Mouse (Mus musculus) heart, postnatal 0 days (tissue): ENCODE data around the gene Kit.

Experiments
- CTCF ChIP-seq: IDR thresholded peaks from 2 replicates; pipeline ENCODE4 v1.5.1; 2016; ENCODE audit warnings: antibody characterized with exemption, control low read depth, low read depth
- EP300 ChIP-seq: IDR thresholded peaks from 2 replicates; pipeline ENCODE4 v1.6.1; 2016; ENCODE audit warnings: antibody characterized with exemption, low read depth

GRCm38 (mm10) chr5:75667083-75667482 lies 92.4 kb downstream of the Kit start:
- TF ChIP-seq CTCF (no peak), EP300 (no peak)
